Mouse (Mus musculus) limb, embryonic 10.5 days (tissue): Measurements from ENCODE around the gene Gm595. TPM values are rescaled to one million over a fixed set of nuclear protein-coding genes. Genes with fewer than 3 reads are reported as not detected.
A peak's percentile ranks its signal among the peaks of the same experiment; 100 is the strongest.

Experiments used
- DNase-seq: peaks from one replicate; pipeline ENCODE4 v3.0.0-alpha.2; 2017; ENCODE audit warnings: low spot score
- H3K27ac ChIP-seq: fragments of 300-500 bp; sonication (generic); 2 replicates; pipeline ENCODE4 v1.5.1; 2016; ENCODE audit warnings: mild to moderate bottlenecking
- H3K27me3 ChIP-seq: fragments of 300-500 bp; sonication (generic); 2 replicates; pipeline ENCODE4 v1.6.1; 2016; ENCODE audit warnings: low read depth, mild to moderate bottlenecking; ENCODE audit not compliant: poor library complexity, severe bottlenecking
- H3K36me3 ChIP-seq: fragments of 300-500 bp; sonication (generic); 2 replicates; pipeline ENCODE4 v1.6.1; 2016; ENCODE audit warnings: mild to moderate bottlenecking, moderate library complexity
- H3K4me1 ChIP-seq: fragments of 300-500 bp; sonication (generic); 2 replicates; pipeline ENCODE4 v1.6.1; 2016
- H3K4me3 ChIP-seq: fragments of 300-500 bp; sonication (generic); 2 replicates; pipeline ENCODE4 v1.5.1; 2016; ENCODE audit warnings: mild to moderate bottlenecking, moderate library complexity
- H3K9me3 ChIP-seq: fragments of 300-500 bp; sonication (generic); replicated peaks from 2 replicates; pipeline ENCODE4 v1.6.1; 2016; ENCODE audit warnings: mild to moderate bottlenecking
- WGBS: fragments of 180-500 bp; shearing (Covaris S2); methylation state at CpG from one replicate; pipeline ENCODE4 v1.1.7; 2016; 5-methylcytosine and 5-hydroxymethylcytosine counted together
- polyA plus RNA-seq: library from polyadenylated mRNA; unstranded; fragments of >200 nt; fragmentation: Nextera tagmentation; extraction: Ambion mirVana; gene quantifications from 2 replicates; pipeline ENCODE4 v1.2.1, GENCODE M21; 2016

The Gm595 gene
- not detected in 2 replicates for polyA plus RNA-seq

- no peaks in the 10 kb centered on the region for H3K36me3 ChIP-seq
- 93% methylated on average over 13 of the region's 13 CpGs for WGBS
- DNase-seq: no peak
- H3K9me3 ChIP-seq: no peaks in the 10 kb centered on the region
- H3K4me3 ChIP-seq: no peak within 1 kb of the TSS
- H3K4me1 ChIP-seq: no peaks in the 10 kb centered on the region
- no peaks in the 10 kb centered on the region for H3K27me3 ChIP-seq
- no peak within 1 kb of the TSS for H3K27ac ChIP-seq
Measured at GRCm38 (mm10) chrX:48877613-48878012, at the start of gene Gm595. TSS of gene Gm595 (minus strand) at chrX:48877713.

GRCm38 (mm10) chrX:48908421-48908820 is 30.9 kb upstream of the Gm595 start:
- H3K4me1 ChIP-seq: no peaks in the 10 kb centered on the region
- no peak for DNase-seq
- no peaks in the 10 kb centered on the region for H3K9me3 ChIP-seq
- H3K4me3 ChIP-seq: no peak overlapping the region
- no peaks in the 10 kb centered on the region for H3K27me3 ChIP-seq
- no peaks in the 10 kb centered on the region for H3K36me3 ChIP-seq
- H3K27ac ChIP-seq: no peak overlapping the region
- 87% methylated on average over 4 of the region's 4 CpGs for WGBS

GRCm38 (mm10) chrX:48903744-48904143 is 26.2 kb upstream of the Gm595 start:
- no peak overlapping the region for H3K27ac ChIP-seq
- H3K4me1 ChIP-seq: no peaks in the 10 kb centered on the region
- 79% methylated on average over 3 of the region's 3 CpGs for WGBS
- DNase-seq: no peak
- no peaks in the 10 kb centered on the region for H3K9me3 ChIP-seq
- H3K27me3 ChIP-seq: no peaks in the 10 kb centered on the region
- no peak overlapping the region for H3K4me3 ChIP-seq
- H3K36me3 ChIP-seq: no peaks in the 10 kb centered on the region

- no peaks in the 10 kb centered on the region for H3K9me3 ChIP-seq
- WGBS: 55% methylated on average over 5 of the region's 5 CpGs
- no peak overlapping the region for H3K4me3 ChIP-seq
- no peak overlapping the region for H3K27ac ChIP-seq
- no peaks in the 10 kb centered on the region for H3K36me3 ChIP-seq
- H3K27me3 ChIP-seq: no peaks in the 10 kb centered on the region
- H3K4me1 ChIP-seq: no peaks in the 10 kb centered on the region
- DNase-seq: peak; percentile 30
Measured at GRCm38 (mm10) chrX:48899555-48899954, 22.0 kb upstream of the Gm595 start.

GRCm38 (mm10) chrX:48896803-48897202 is 19.3 kb upstream of the Gm595 start:
- Histone ChIP-seq H3K9me3 (no peaks in the 10 kb centered on the region), H3K4me1 (no peaks in the 10 kb centered on the region), H3K36me3 (no peaks in the 10 kb centered on the region), H3K4me3 (no peak overlapping the region), H3K27ac (no peak overlapping the region), H3K27me3 (no peaks in the 10 kb centered on the region)
- DNase-seq: no peak
- 45% methylated on average over 6 of the region's 6 CpGs for WGBS

- no peaks in the 10 kb centered on the region for H3K4me1 ChIP-seq
- no peak overlapping the region for H3K27ac ChIP-seq
- H3K27me3 ChIP-seq: no peaks in the 10 kb centered on the region
- no peak overlapping the region for H3K4me3 ChIP-seq
- WGBS: 88% methylated on average over 3 of the region's 3 CpGs
- no peaks in the 10 kb centered on the region for H3K9me3 ChIP-seq
- no peak for DNase-seq
- H3K36me3 ChIP-seq: no peaks in the 10 kb centered on the region
Measured at GRCm38 (mm10) chrX:48893946-48894345, 16.4 kb upstream of the Gm595 start.

GRCm38 (mm10) chrX:48890259-48890658 is 12.7 kb upstream of the Gm595 start:
- DNase-seq: no peak
- WGBS: 92% methylated on average over 9 of the region's 9 CpGs
- Histone ChIP-seq H3K36me3 (no peaks in the 10 kb centered on the region), H3K9me3 (no peaks in the 10 kb centered on the region), H3K4me1 (no peaks in the 10 kb centered on the region), H3K27ac (no peak overlapping the region), H3K27me3 (no peaks in the 10 kb centered on the region), H3K4me3 (no peak overlapping the region)

GRCm38 (mm10) chrX:48884615-48885014 is 7.1 kb upstream of the Gm595 start:
- Histone ChIP-seq H3K27me3 (no peaks in the 10 kb centered on the region), H3K36me3 (no peaks in the 10 kb centered on the region), H3K27ac (no peak overlapping the region), H3K4me3 (no peak overlapping the region), H3K4me1 (no peaks in the 10 kb centered on the region), H3K9me3 (no peaks in the 10 kb centered on the region)
- 84% methylated on average over 5 of the region's 5 CpGs for WGBS
- DNase-seq: no peak

Other genes starting within 250 kb of the Gm595 start
- gene Gpr119, start 203.2 kb downstream of the Gm595 start, polyA plus RNA-seq: not detected in 2 replicates
- gene Rbmx2, start 182.7 kb downstream of the Gm595 start, polyA plus RNA-seq: 23.6 and 30.7 TPM in 2 replicates